Mouse (Mus musculus): ENCODE data around the gene Minpp1. TPM values are rescaled to one million over a fixed set of nuclear protein-coding genes. Genes with fewer than 3 reads are reported as not detected.

Minpp1 gene
- polyA plus RNA-seq, 1 experiment = 10.5 TPM

GRCm38 (mm10) chr19:32534887-32535286 lies 49.3 kb downstream of the Minpp1 start:
- H3K4me3 ChIP-seq (ENCODE audit: control insufficient read depth, low read depth, low read length) = no peak overlapping the region
- no peak overlapping the region for H3K27ac ChIP-seq (ENCODE audit: control insufficient read depth, insufficient read depth, low read depth, low read length)
- H3K4me1 ChIP-seq (ENCODE audit: control insufficient read depth, insufficient read depth, low read length) = no peaks in the 10 kb centered on the region
- no peaks in the 10 kb centered on the region for H3K27me3 ChIP-seq (ENCODE audit: control insufficient read depth, insufficient read depth, low read length)
- H3K36me3 ChIP-seq (ENCODE audit: control insufficient read depth, insufficient read depth, low read length) = no peaks in the 10 kb centered on the region
- no peak for TF ChIP-seq CTCF (IDR thresholded peaks at IDR 0.05; ENCODE audit: control insufficient read depth, insufficient read depth, insufficient replicate concordance, low read depth, low read length)
- no peak for TF ChIP-seq POLR2A (IDR thresholded peaks at IDR 0.05; ENCODE audit: control insufficient read depth, low read depth, low read length)

- no peak for TF ChIP-seq CTCF (IDR thresholded peaks at IDR 0.05; ENCODE audit: control insufficient read depth, insufficient read depth, insufficient replicate concordance, low read depth, low read length)
- no peaks in the 10 kb centered on the region for H3K4me1 ChIP-seq (ENCODE audit: control insufficient read depth, insufficient read depth, low read length)
- H3K36me3 ChIP-seq (ENCODE audit: control insufficient read depth, insufficient read depth, low read length) = no peaks in the 10 kb centered on the region
- H3K4me3 ChIP-seq (ENCODE audit: control insufficient read depth, low read depth, low read length) = no peak overlapping the region
- no peaks in the 10 kb centered on the region for H3K27me3 ChIP-seq (ENCODE audit: control insufficient read depth, insufficient read depth, low read length)
- H3K27ac ChIP-seq (ENCODE audit: control insufficient read depth, insufficient read depth, low read depth, low read length) = no peak overlapping the region
Measured at GRCm38 (mm10) chr19:32542784-32543490, 57.4 kb downstream of the Minpp1 start.

- TF ChIP-seq CTCF (IDR thresholded peaks at IDR 0.05; ENCODE audit: control insufficient read depth, insufficient read depth, insufficient replicate concordance, low read depth, low read length) = no peak
- TF ChIP-seq POLR2A (IDR thresholded peaks at IDR 0.05; ENCODE audit: control insufficient read depth, low read depth, low read length) = no peak
Measured at GRCm38 (mm10) chr19:32547396-32547795, 61.8 kb downstream of the Minpp1 start.

GRCm38 (mm10) chr19:32548202-32548601 lies 62.6 kb downstream of the Minpp1 start:
- Histone ChIP-seq H3K4me3 (ENCODE audit: control insufficient read depth, low read depth, low read length) (no peak overlapping the region), H3K36me3 (ENCODE audit: control insufficient read depth, insufficient read depth, low read length) (no peaks in the 10 kb centered on the region), H3K27me3 (ENCODE audit: control insufficient read depth, insufficient read depth, low read length) (no peaks in the 10 kb centered on the region), H3K27ac (ENCODE audit: control insufficient read depth, insufficient read depth, low read depth, low read length) (no peak overlapping the region), H3K4me1 (ENCODE audit: control insufficient read depth, insufficient read depth, low read length) (no peaks in the 10 kb centered on the region)
- no peak for TF ChIP-seq POLR2A (IDR thresholded peaks at IDR 0.05; ENCODE audit: control insufficient read depth, low read depth, low read length)
- no peak for TF ChIP-seq CTCF (IDR thresholded peaks at IDR 0.05; ENCODE audit: control insufficient read depth, insufficient read depth, insufficient replicate concordance, low read depth, low read length)

More at GRCm38 (mm10) chr19:32547396-32547795, 61.8 kb downstream of the Minpp1 start:
- H3K27me3 ChIP-seq (ENCODE audit: control insufficient read depth, insufficient read depth, low read length) = no peaks in the 10 kb centered on the region
- H3K27ac ChIP-seq (ENCODE audit: control insufficient read depth, insufficient read depth, low read depth, low read length) = no peak overlapping the region
- H3K36me3 ChIP-seq (ENCODE audit: control insufficient read depth, insufficient read depth, low read length) = no peaks in the 10 kb centered on the region
- no peaks in the 10 kb centered on the region for H3K4me1 ChIP-seq (ENCODE audit: control insufficient read depth, insufficient read depth, low read length)
- no peak overlapping the region for H3K4me3 ChIP-seq (ENCODE audit: control insufficient read depth, low read depth, low read length)

- no peak for TF ChIP-seq CTCF (IDR thresholded peaks at IDR 0.05; ENCODE audit: control insufficient read depth, insufficient read depth, insufficient replicate concordance, low read depth, low read length)
- no peak for TF ChIP-seq POLR2A (IDR thresholded peaks at IDR 0.05; ENCODE audit: control insufficient read depth, low read depth, low read length)
Measured at GRCm38 (mm10) chr19:32550446-32550845, 64.9 kb downstream of the Minpp1 start.

GRCm38 (mm10) chr19:32551442-32551841 lies 65.9 kb downstream of the Minpp1 start:
- Histone ChIP-seq H3K36me3 (ENCODE audit: control insufficient read depth, insufficient read depth, low read length) (no peaks in the 10 kb centered on the region), H3K4me1 (ENCODE audit: control insufficient read depth, insufficient read depth, low read length) (no peaks in the 10 kb centered on the region), H3K27me3 (ENCODE audit: control insufficient read depth, insufficient read depth, low read length) (no peaks in the 10 kb centered on the region), H3K4me3 (ENCODE audit: control insufficient read depth, low read depth, low read length) (no peak overlapping the region), H3K27ac (ENCODE audit: control insufficient read depth, insufficient read depth, low read depth, low read length) (no peak overlapping the region)
- TF ChIP-seq CTCF (IDR thresholded peaks at IDR 0.05; ENCODE audit: control insufficient read depth, insufficient read depth, insufficient replicate concordance, low read depth, low read length) (no peak), POLR2A (IDR thresholded peaks at IDR 0.05; ENCODE audit: control insufficient read depth, low read depth, low read length) (no peak)

More at GRCm38 (mm10) chr19:32550446-32550845, 64.9 kb downstream of the Minpp1 start:
- no peaks in the 10 kb centered on the region for H3K4me1 ChIP-seq (ENCODE audit: control insufficient read depth, insufficient read depth, low read length)
- H3K27ac ChIP-seq (ENCODE audit: control insufficient read depth, insufficient read depth, low read depth, low read length) = no peak overlapping the region
- no peak overlapping the region for H3K4me3 ChIP-seq (ENCODE audit: control insufficient read depth, low read depth, low read length)
- no peaks in the 10 kb centered on the region for H3K27me3 ChIP-seq (ENCODE audit: control insufficient read depth, insufficient read depth, low read length)
- no peaks in the 10 kb centered on the region for H3K36me3 ChIP-seq (ENCODE audit: control insufficient read depth, insufficient read depth, low read length)

GRCm38 (mm10) chr19:32552106-32552505 lies 66.5 kb downstream of the Minpp1 start:
- no peak overlapping the region for H3K27ac ChIP-seq (ENCODE audit: control insufficient read depth, insufficient read depth, low read depth, low read length)
- H3K4me1 ChIP-seq (ENCODE audit: control insufficient read depth, insufficient read depth, low read length) = no peaks in the 10 kb centered on the region
- TF ChIP-seq POLR2A (IDR thresholded peaks at IDR 0.05; ENCODE audit: control insufficient read depth, low read depth, low read length) = no peak
- TF ChIP-seq CTCF (IDR thresholded peaks at IDR 0.05; ENCODE audit: control insufficient read depth, insufficient read depth, insufficient replicate concordance, low read depth, low read length) = no peak
- no peaks in the 10 kb centered on the region for H3K36me3 ChIP-seq (ENCODE audit: control insufficient read depth, insufficient read depth, low read length)
- no peaks in the 10 kb centered on the region for H3K27me3 ChIP-seq (ENCODE audit: control insufficient read depth, insufficient read depth, low read length)
- H3K4me3 ChIP-seq (ENCODE audit: control insufficient read depth, low read depth, low read length) = no peak overlapping the region
